Mouse (Mus musculus): ENCODE measurements around the gene Olfr1057. TPM values are rescaled to one million over a fixed set of nuclear protein-coding genes. Genes with fewer than 3 reads are reported as not detected.

Olfr1057 gene
- polyA plus RNA-seq, 1 experiment from 2014 or later = not detected

GRCm38 (mm10) chr2:86335333-86335732 lies 42.9 kb downstream of the Olfr1057 start, which contains the start of gene Olfr1054:
TSS of gene Olfr1054 (minus strand) at chr2:86335433.
- ATAC-seq (replicated peaks; ENCODE audit: insufficient number of reproducible peaks, low FRiP score, low TSS enrichment) = no peak
- H3K27ac ChIP-seq (ENCODE audit: low read depth, low read length) = no peak within 1 kb of the TSS
- no peaks in the 10 kb centered on the region for H3K36me3 ChIP-seq (ENCODE audit: control insufficient read depth, insufficient read depth, low read length)
- no peaks in the 10 kb centered on the region for H3K4me1 ChIP-seq (ENCODE audit: control insufficient read depth, insufficient read depth, low read length)
- H3K9me3 ChIP-seq (replicated peaks; ENCODE audit: control insufficient read depth, low read length) = no peaks in the 10 kb centered on the region
- WGBS (ENCODE audit: insufficient replicate concordance) = 86% methylated on average over 3 of the region's 3 CpGs
- no peaks in the 10 kb centered on the region for H3K27me3 ChIP-seq (ENCODE audit: control insufficient read depth, insufficient read depth, low read length)
- H3K9ac ChIP-seq (ENCODE audit: low read depth, low read length) = no peak within 1 kb of the TSS
- no peak within 1 kb of the TSS for H3K4me3 ChIP-seq (ENCODE audit: low read depth, low read length)
- H3K4me2 ChIP-seq = no peak within 1 kb of the TSS

Other genes with a start within 250 kb of the Olfr1057 start
- not detected in 2 replicates for gene Olfr1039, start 242.5 kb downstream of the Olfr1057 start, polyA plus RNA-seq (2014; fragmentation: Nextera tagmentation; extraction: Ambion mirVana)
- gene Olfr1040, start 231.7 kb downstream of the Olfr1057 start, polyA plus RNA-seq (2014; fragmentation: Nextera tagmentation; extraction: Ambion mirVana) = not detected in 2 replicates
- gene Olfr1042, start 216.6 kb downstream of the Olfr1057 start, polyA plus RNA-seq (2014; fragmentation: Nextera tagmentation; extraction: Ambion mirVana) = not detected in 2 replicates
- not detected in 2 replicates for gene Olfr1043, start 210.9 kb downstream of the Olfr1057 start, polyA plus RNA-seq (2014; fragmentation: Nextera tagmentation; extraction: Ambion mirVana)
- gene Olfr1044, start 200.6 kb downstream of the Olfr1057 start, polyA plus RNA-seq (2014; fragmentation: Nextera tagmentation; extraction: Ambion mirVana) = not detected in 2 replicates
- gene Olfr52, start 192.7 kb downstream of the Olfr1057 start, polyA plus RNA-seq (2014; fragmentation: Nextera tagmentation; extraction: Ambion mirVana) = not detected in 2 replicates
- gene Olfr1045, start 175.4 kb downstream of the Olfr1057 start, polyA plus RNA-seq (2014; fragmentation: Nextera tagmentation; extraction: Ambion mirVana) = not detected in 2 replicates
- gene Olfr1046, start 159.1 kb downstream of the Olfr1057 start, polyA plus RNA-seq (2014; fragmentation: Nextera tagmentation; extraction: Ambion mirVana) = not detected in 2 replicates
- not detected in 2 replicates for gene Olfr1047, start 147.0 kb downstream of the Olfr1057 start, polyA plus RNA-seq (2014; fragmentation: Nextera tagmentation; extraction: Ambion mirVana)
- gene Olfr1048, start 138.1 kb downstream of the Olfr1057 start, polyA plus RNA-seq (2014; fragmentation: Nextera tagmentation; extraction: Ambion mirVana) = not detected in 2 replicates
- gene Olfr1049, start 120.1 kb downstream of the Olfr1057 start, polyA plus RNA-seq (2014; fragmentation: Nextera tagmentation; extraction: Ambion mirVana) = not detected in 2 replicates
- not detected in 2 replicates for gene Olfr1051, start 99.3 kb downstream of the Olfr1057 start, polyA plus RNA-seq (2014; fragmentation: Nextera tagmentation; extraction: Ambion mirVana)
- not detected in 2 replicates for gene Olfr1052, start 85.9 kb downstream of the Olfr1057 start, polyA plus RNA-seq (2014; fragmentation: Nextera tagmentation; extraction: Ambion mirVana)
- gene Olfr1053, start 63.1 kb downstream of the Olfr1057 start, polyA plus RNA-seq (2014; fragmentation: Nextera tagmentation; extraction: Ambion mirVana) = not detected in 2 replicates
- gene Olfr1054, start 43.0 kb downstream of the Olfr1057 start, polyA plus RNA-seq (2014; fragmentation: Nextera tagmentation; extraction: Ambion mirVana) = not detected in 2 replicates
- gene Olfr1055, start 28.1 kb downstream of the Olfr1057 start, polyA plus RNA-seq (2014; fragmentation: Nextera tagmentation; extraction: Ambion mirVana) = not detected in 2 replicates
- gene Olfr1056, start 15.9 kb downstream of the Olfr1057 start, polyA plus RNA-seq (2014; fragmentation: Nextera tagmentation; extraction: Ambion mirVana) = not detected in 2 replicates
- gene Olfr1058, start 10.2 kb upstream of the Olfr1057 start, polyA plus RNA-seq (2014; fragmentation: Nextera tagmentation; extraction: Ambion mirVana) = not detected in 2 replicates
- gene Olfr1061, start 35.7 kb upstream of the Olfr1057 start, polyA plus RNA-seq (2014; fragmentation: Nextera tagmentation; extraction: Ambion mirVana) = not detected in 2 replicates
- not detected in 2 replicates for gene Olfr1062, start 48.4 kb upstream of the Olfr1057 start, polyA plus RNA-seq (2014; fragmentation: Nextera tagmentation; extraction: Ambion mirVana)
- gene Olfr1065, start 72.2 kb upstream of the Olfr1057 start, polyA plus RNA-seq (2014; fragmentation: Nextera tagmentation; extraction: Ambion mirVana) = not detected in 2 replicates
- not detected in 2 replicates for gene Olfr1066, start 77.9 kb upstream of the Olfr1057 start, polyA plus RNA-seq (2014; fragmentation: Nextera tagmentation; extraction: Ambion mirVana)
- gene Olfr228, start 109.0 kb upstream of the Olfr1057 start, polyA plus RNA-seq (2014; fragmentation: Nextera tagmentation; extraction: Ambion mirVana) = not detected in 2 replicates
- not detected in 2 replicates for gene Olfr1076, start 130.1 kb upstream of the Olfr1057 start, polyA plus RNA-seq (2014; fragmentation: Nextera tagmentation; extraction: Ambion mirVana)
- gene Olfr1079, start 164.1 kb upstream of the Olfr1057 start, polyA plus RNA-seq (2014; fragmentation: Nextera tagmentation; extraction: Ambion mirVana) = not detected in 2 replicates
- not detected in 2 replicates for gene Olfr1080, start 179.8 kb upstream of the Olfr1057 start, polyA plus RNA-seq (2014; fragmentation: Nextera tagmentation; extraction: Ambion mirVana)
- gene Olfr1082, start 220.6 kb upstream of the Olfr1057 start, polyA plus RNA-seq (2014; fragmentation: Nextera tagmentation; extraction: Ambion mirVana) = not detected in 2 replicates